Mouse (Mus musculus) limb, embryonic 11.5 days (tissue): ENCODE results near the gene Srrm1. TPM values are rescaled to one million over a fixed set of nuclear protein-coding genes. Genes with fewer than 3 reads are reported as not detected.

Experiments used
- ATAC-seq: fragments of 200-750 bp; cut with Nextera tagmentation; 2 replicates; pipeline ENCODE4 v1.8.0; 2017; ENCODE audit warnings: low read depth; ENCODE audit not compliant: insufficient number of reproducible peaks, low FRiP score, low TSS enrichment
- DNase-seq: peaks from one replicate; pipeline ENCODE4 v3.0.0-alpha.2; 2015; ENCODE audit warnings: low spot score
- H3K27ac ChIP-seq: fragments of 300-500 bp; sonication (generic); replicated peaks from 2 replicates; pipeline ENCODE4 v1.5.1; 2014; ENCODE audit warnings: low read depth, mild to moderate bottlenecking, low read length
- H3K27me3 ChIP-seq: fragments of 300-500 bp; sonication (generic); 2 replicates; pipeline ENCODE4 v1.6.1; 2014; ENCODE audit warnings: mild to moderate bottlenecking, low read length, mixed read lengths; ENCODE audit not compliant: control insufficient read depth, insufficient read depth
- H3K36me3 ChIP-seq: fragments of 300-500 bp; sonication (generic); 2 replicates; pipeline ENCODE4 v1.6.1; 2014; ENCODE audit warnings: mild to moderate bottlenecking, low read length, moderate library complexity, mixed read lengths; ENCODE audit not compliant: control insufficient read depth, insufficient read depth
- H3K4me1 ChIP-seq: fragments of 300-500 bp; sonication (generic); 2 replicates; pipeline ENCODE4 v1.6.1; 2014; ENCODE audit warnings: low read length, mixed read lengths; ENCODE audit not compliant: control insufficient read depth, insufficient read depth
- H3K4me2 ChIP-seq: fragments of 300-500 bp; sonication (generic); 2 replicates; pipeline ENCODE4 v1.6.1; 2014; ENCODE audit warnings: low read depth, mild to moderate bottlenecking, moderate library complexity; ENCODE audit not compliant: severe bottlenecking
- H3K4me3 ChIP-seq: fragments of 300-500 bp; sonication (generic); 2 replicates; pipeline ENCODE4 v1.5.1; 2014; ENCODE audit warnings: low read depth, low read length
- H3K9ac ChIP-seq: fragments of 300-500 bp; sonication (generic); 2 replicates; pipeline ENCODE4 v1.6.1; 2014; ENCODE audit warnings: mild to moderate bottlenecking, low read length
- H3K9me3 ChIP-seq: fragments of 300-500 bp; sonication (generic); 2 replicates; pipeline ENCODE4 v1.6.1; 2016; ENCODE audit warnings: low read length; ENCODE audit not compliant: control insufficient read depth
- WGBS: fragments of 180-500 bp; shearing (Covaris S2); extraction: QIAGEN DNeasy Blood & Tissue Kit; methylation state at CpG from one replicate; pipeline ENCODE4 v1.1.7; 2014; 5-methylcytosine and 5-hydroxymethylcytosine counted together
- polyA plus RNA-seq: library from polyadenylated mRNA; unstranded; fragments of >200 nt; fragmentation: Nextera tagmentation; extraction: Ambion mirVana; gene quantifications from 2 replicates; pipeline ENCODE4 v1.2.1, GENCODE M21; 2014

The Srrm1 gene
- polyA plus RNA-seq, 1 experiment from 2014 or later: 243 TPM

DNA sequence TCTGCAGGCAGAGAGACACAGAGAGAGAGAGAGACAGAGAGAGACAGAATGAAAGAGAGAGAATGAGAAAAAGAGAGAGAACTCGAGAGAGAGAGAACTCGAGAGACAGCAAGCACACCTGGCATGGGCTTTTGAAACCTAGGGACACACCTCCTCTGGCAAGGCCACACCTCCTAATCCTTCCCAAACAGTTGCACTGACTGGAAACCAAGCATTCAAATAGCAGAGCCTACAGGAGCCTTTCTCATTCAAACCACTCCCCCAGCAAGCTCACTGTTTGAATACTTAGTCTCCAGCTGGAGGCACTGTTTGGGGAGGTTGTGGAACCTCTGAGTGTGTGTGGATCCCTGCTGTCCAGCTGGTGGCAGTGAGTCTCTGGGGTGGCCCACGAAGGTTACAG is 39.7 kb upstream of the Srrm1 start:
- H3K36me3 ChIP-seq: no peaks in the 10 kb centered on the region
- 77% methylated on average over 3 of the region's 3 CpGs for whole genome bisulfite sequencing
- H3K4me2 ChIP-seq: no peak overlapping the region
- no peak overlapping the region for H3K4me3 ChIP-seq
- ATAC-seq (no peak), DNase-seq (no peak)
- peaks cover 1% of the 10 kb centered on the region; the same call in 1 of the 2 replicates for H3K4me1 ChIP-seq
- H3K27ac ChIP-seq: no peak overlapping the region
- peaks cover 12% of the 10 kb centered on the region for H3K27me3 ChIP-seq
- no peak overlapping the region for H3K9ac ChIP-seq
- H3K9me3 ChIP-seq: no peaks in the 10 kb centered on the region; the same call in 1 of the 2 replicates

DNA sequence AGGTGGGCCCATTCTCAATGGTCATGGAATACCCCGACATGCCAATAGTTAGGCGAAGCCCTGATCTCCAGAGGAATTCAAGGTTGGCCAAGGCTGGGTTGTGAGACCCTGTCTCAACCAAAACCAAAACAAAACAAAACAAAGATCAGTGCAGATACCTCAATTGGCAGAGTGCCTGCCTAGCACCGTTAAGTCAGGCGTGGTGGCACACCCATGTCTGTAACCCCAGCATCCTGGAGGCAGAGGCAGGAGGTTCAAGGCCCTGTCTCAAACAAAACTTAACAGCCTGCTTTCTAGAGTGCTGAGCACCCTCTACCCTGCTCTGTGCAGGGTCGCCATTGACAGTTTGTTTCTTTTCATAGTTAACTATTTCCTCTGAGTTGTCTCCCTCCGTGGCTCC is 37.9 kb upstream of the Srrm1 start:
- Histone ChIP-seq H3K9ac (no peak overlapping the region), H3K27ac (no peak overlapping the region), H3K36me3 (no peaks in the 10 kb centered on the region), H3K9me3 (no peaks in the 10 kb centered on the region; the same call in 1 of the 2 replicates), H3K4me2 (no peak overlapping the region), H3K4me1 (no peaks in the 10 kb centered on the region), H3K27me3 (no peaks in the 10 kb centered on the region), H3K4me3 (no peak overlapping the region)
- ATAC-seq (no peak), DNase-seq (no peak)
- 74% methylated on average over 6 of the region's 6 CpGs for WGBS

DNA sequence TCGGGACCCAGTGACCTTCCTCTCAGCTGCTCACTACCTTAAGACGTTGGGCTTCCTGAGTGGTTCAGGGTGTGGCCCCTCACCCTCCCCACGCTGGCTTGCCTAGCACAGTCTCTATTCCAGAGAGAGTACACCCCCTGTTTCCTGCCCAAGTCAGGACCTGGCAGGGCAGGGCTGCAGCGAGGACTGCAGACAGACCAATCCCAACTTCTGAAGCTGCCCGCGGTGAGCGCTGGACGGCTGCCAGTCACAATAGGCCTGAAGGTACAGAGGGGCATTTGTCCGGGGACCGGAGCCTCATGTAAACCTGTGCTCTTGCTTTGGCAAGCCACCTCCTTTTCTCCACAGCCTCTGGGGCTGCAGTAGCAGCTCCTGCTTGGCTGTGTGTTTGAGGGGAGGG is 32.5 kb upstream of the Srrm1 start:
- WGBS: 77% methylated on average over 10 of the region's 10 CpGs
- Histone ChIP-seq H3K4me2 (no peak overlapping the region), H3K27ac (no peak overlapping the region), H3K36me3 (no peaks in the 10 kb centered on the region), H3K27me3 (no peaks in the 10 kb centered on the region), H3K4me1 (0 out of 2 replicates have a peak, but pooled peaks cover 2% of the 10 kb centered on the region), H3K9ac (no peak overlapping the region), H3K4me3 (no peak overlapping the region), H3K9me3 (no peaks in the 10 kb centered on the region)
- ATAC-seq (no peak), DNase-seq (no peak)

- no peak for ATAC-seq
- no peaks in the 10 kb centered on the region for H3K36me3 ChIP-seq
- H3K4me3 ChIP-seq: no peak overlapping the region
- H3K4me1 ChIP-seq: 0 out of 2 replicates have a peak, but pooled peaks cover 2% of the 10 kb centered on the region
- no peak overlapping the region for H3K4me2 ChIP-seq
- no peaks in the 10 kb centered on the region for H3K9me3 ChIP-seq
- peak; percentile 85 for DNase-seq
- WGBS: 6% methylated on average over 14 of the region's 14 CpGs
- H3K9ac ChIP-seq: no peak overlapping the region
- no peak overlapping the region for H3K27ac ChIP-seq
- no peaks in the 10 kb centered on the region for H3K27me3 ChIP-seq
Observed at GRCm38 (mm10) chr4:135382316-135382715, 29.2 kb upstream of the Srrm1 start.

DNA sequence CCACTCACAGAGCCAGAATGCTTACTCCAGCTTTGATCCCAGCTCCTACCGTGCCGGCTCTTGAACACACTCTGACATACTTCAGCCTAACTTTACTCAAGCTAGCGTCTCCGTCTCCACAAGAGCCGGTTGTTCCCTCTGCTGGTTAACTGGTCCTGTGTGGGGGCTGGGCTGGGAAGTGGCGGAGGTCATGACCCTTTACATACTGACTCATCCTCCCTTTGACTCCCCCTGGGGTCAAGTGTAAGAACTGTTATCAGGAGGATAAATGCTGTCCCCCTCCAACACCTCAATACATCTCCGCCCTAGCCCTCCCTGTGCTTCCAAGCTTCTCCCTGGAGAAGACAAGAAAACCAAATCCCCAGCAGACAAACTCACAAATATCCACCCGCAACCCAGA is 28.2 kb upstream of the Srrm1 start:
- DNase-seq: no peak
- Histone ChIP-seq H3K36me3 (no peaks in the 10 kb centered on the region), H3K9me3 (no peaks in the 10 kb centered on the region), H3K4me1 (0 out of 2 replicates have a peak, but pooled peaks cover 2% of the 10 kb centered on the region), H3K27ac (no peak overlapping the region), H3K4me2 (no peak overlapping the region), H3K27me3 (no peaks in the 10 kb centered on the region), H3K4me3 (no peak overlapping the region), H3K9ac (no peak overlapping the region)
- ATAC-seq: no peak
- WGBS: 49% methylated on average over 8 of the region's 8 CpGs

DNA sequence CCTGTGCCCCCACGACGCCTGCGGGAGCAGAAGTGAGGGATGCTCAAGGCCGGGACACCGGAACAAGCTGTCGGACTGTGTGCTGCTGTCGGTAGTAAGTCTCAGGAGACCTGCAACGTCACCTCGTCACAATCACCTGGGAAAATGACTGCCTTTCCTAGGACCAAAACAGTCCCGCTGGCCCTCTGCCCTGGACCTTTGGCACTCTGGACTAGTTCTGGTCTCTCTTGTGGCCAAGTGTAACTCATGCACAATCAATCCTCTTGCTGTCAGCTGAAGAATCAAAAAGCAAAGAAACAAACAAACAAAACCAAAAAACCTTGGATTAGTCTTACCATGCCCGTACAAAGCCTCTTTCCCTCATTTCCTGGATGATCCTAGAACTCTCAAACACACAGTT is 24.1 kb upstream of the Srrm1 start:
- ATAC-seq (no peak), DNase-seq (no peak)
- no peaks in the 10 kb centered on the region for H3K27me3 ChIP-seq
- H3K27ac ChIP-seq: no peak overlapping the region
- no peak overlapping the region for H3K4me2 ChIP-seq
- no peak overlapping the region for H3K9ac ChIP-seq
- whole genome bisulfite sequencing: 83% methylated on average over 11 of the region's 11 CpGs
- no peak overlapping the region for H3K4me3 ChIP-seq
- no peaks in the 10 kb centered on the region for H3K9me3 ChIP-seq
- no peaks in the 10 kb centered on the region for H3K4me1 ChIP-seq
- no peaks in the 10 kb centered on the region for H3K36me3 ChIP-seq

DNA sequence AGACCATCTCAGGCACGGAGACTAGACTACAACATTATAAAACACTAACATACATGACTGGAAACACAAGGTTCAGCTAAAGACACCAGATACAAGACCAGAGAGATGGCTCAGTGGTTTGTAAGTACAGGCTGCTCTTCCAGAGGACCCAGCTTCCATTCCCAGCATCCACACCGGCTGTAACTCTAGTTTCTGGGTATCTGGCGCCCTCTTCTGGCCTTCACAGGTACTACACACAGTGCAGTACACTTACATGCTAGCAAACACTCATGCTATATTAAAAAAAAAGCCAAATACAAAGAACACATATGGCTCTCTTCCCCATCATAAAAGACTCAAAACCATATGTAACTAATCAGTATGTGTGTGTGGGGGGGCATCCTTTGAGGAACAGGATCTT is 22.3 kb upstream of the Srrm1 start:
- H3K27ac ChIP-seq: no peak overlapping the region
- 69% methylated on average over 3 of the region's 3 CpGs for WGBS
- no peak for ATAC-seq

DNA sequence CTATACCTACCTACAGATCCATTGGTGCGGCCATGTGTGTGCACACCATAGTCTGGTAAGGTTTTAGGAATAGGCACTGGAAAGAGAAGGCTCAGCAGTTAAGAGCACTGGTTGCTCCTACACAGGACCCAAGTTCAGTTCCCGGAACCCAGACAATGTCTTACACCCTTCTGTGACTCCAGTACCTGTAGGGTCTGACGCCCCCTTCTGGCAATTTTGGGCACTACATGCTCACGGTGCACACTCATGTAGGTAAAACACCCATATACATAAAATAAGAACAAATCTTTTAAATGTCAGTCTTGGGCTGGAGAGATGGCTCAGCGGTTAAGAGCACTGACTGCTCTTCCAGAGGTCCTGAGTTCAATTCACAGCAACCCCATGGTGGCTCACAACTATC is 20.2 kb upstream of the Srrm1 start:
- Histone ChIP-seq H3K36me3 (no peaks in the 10 kb centered on the region), H3K27me3 (no peaks in the 10 kb centered on the region), H3K27ac (no peak overlapping the region), H3K4me3 (no peak overlapping the region), H3K4me1 (no peaks in the 10 kb centered on the region), H3K4me2 (no peak overlapping the region), H3K9ac (no peak overlapping the region), H3K9me3 (no peaks in the 10 kb centered on the region)
- WGBS: 83% methylated on average over 5 of the region's 5 CpGs
- no peak for ATAC-seq
- DNase-seq: no peak

More for the DNA sequence above, 22.3 kb upstream of the Srrm1 start:
- Histone ChIP-seq H3K36me3 (no peaks in the 10 kb centered on the region), H3K4me1 (no peaks in the 10 kb centered on the region), H3K4me3 (no peak overlapping the region), H3K9me3 (no peaks in the 10 kb centered on the region), H3K9ac (no peak overlapping the region), H3K27me3 (no peaks in the 10 kb centered on the region), H3K4me2 (no peak overlapping the region)
- DNase-seq: no peak

DNA sequence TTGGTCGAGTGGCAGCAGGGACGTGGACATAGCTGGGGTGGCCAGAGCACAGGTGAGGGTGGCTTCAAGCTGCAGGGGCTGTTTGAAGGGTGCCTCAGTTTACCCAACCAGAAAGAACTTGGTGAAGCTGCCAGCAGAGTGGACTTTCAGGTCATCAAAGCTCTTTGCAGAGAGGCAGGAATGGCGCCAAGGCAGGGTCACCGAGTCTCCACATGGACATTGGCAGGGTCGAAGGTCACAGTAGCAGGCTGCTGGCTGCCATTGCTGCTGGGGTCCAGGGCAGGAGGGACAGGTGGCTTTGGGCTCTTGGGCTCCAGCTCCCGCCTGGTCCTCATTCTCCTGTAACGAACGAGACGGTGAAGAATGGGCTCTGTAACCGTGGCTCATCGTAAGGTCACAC is 17.3 kb upstream of the Srrm1 start:
- ATAC-seq: no peak
- Histone ChIP-seq H3K36me3 (no peaks in the 10 kb centered on the region), H3K9ac (no peak overlapping the region), H3K27me3 (no peaks in the 10 kb centered on the region), H3K9me3 (no peaks in the 10 kb centered on the region), H3K4me2 (no peak overlapping the region), H3K4me3 (no peak overlapping the region), H3K27ac (no peak overlapping the region), H3K4me1 (no peaks in the 10 kb centered on the region)
- DNase-seq: no peak
- WGBS: 65% methylated on average over 11 of the region's 11 CpGs
